Mouse (Mus musculus): ENCODE results near the gene Vps53.
"Not testable (repeated sequence)": the region's sequence is repeated elsewhere in the genome, so short reads cannot be mapped to it uniquely, and the experiment has no call there.

The Vps53 gene

GRCm38 (mm10) chr11:76015814-76016213 is 163.6 kb downstream of the Vps53 start:
- DNase-seq (ENCODE audit: low spot score in 2 of 2): no peak

- DNase-seq (ENCODE audit: low spot score in 2 of 2): no peak
These were observed 164.2 kb downstream of the Vps53 start for GRCm38 (mm10) chr11:76015251-76015650.

- no peak for DNase-seq (ENCODE audit: low spot score in 2 of 2)
These were observed 168.4 kb downstream of the Vps53 start for GRCm38 (mm10) chr11:76010838-76011624.

- DNase-seq (ENCODE audit: low spot score in 2 of 2): no peak
These were observed 170.3 kb downstream of the Vps53 start for GRCm38 (mm10) chr11:76009101-76009500.

- DNase-seq (ENCODE audit: low spot score in 2 of 2): no peak
These were observed 171.3 kb downstream of the Vps53 start for GRCm38 (mm10) chr11:76008162-76008561.

DNA sequence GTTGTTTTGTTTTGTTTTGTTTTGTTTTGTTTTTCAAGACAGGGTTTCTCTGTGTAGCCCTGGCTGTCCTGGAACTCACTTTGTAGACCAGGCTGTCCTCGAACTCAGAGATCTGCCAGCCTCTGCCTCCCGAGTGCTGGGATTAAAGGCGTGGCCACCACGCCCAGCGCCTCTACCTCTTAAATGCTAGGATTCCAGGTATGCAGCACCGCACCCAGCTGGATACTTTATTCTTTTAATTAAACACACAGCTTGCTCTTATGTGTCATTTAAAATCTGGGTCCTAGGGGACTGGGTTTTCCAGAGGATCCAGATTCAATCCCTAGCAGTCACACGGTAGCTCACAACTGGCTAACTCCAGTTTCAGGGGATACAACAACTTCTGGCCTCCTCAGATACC is 175.2 kb downstream of the Vps53 start:
- DNase-seq (ENCODE audit: low spot score in 2 of 2): not testable (repeated sequence)

- DNase-seq (ENCODE audit: low spot score in 2 of 2): no peak
These were observed 178.1 kb downstream of the Vps53 start for GRCm38 (mm10) chr11:76001237-76001878.

- DNase-seq (ENCODE audit: low spot score in 2 of 2): no peak
These were observed 178.7 kb downstream of the Vps53 start for GRCm38 (mm10) chr11:76000701-76001100.

- DNase-seq (ENCODE audit: low spot score in 2 of 2): peak; percentile 84 to 91
These were observed 179.8 kb downstream of the Vps53 start, which contains the start of gene 1700016K19Rik for GRCm38 (mm10) chr11:75999440-76000155. TSS of gene 1700016K19Rik (plus strand) at chr11:75999912.

Measured in natural killer cell, adult 2 months (primary cell).